Comparison of ENCODE assay signal across 30 mouse cellular contexts in genomic region chr8:12334605-12335004, GRCm38 (mm10). TPM values are rescaled to one million over a fixed set of nuclear protein-coding genes. Genes with fewer than 3 reads are reported as not detected.
A peak's percentile ranks its signal among the peaks of the same experiment; 100 is the strongest.
DNase-seq lines count a peak whose midpoint lies in the region; ATAC-seq and TF ChIP-seq lines count a peak whose summit lies in the region.
"Had no signal": no experiment of that assay in that cellular context is flagged by ENCODE, and none has a peak within 500 bp of the region (broad histone marks: within the 10 kb centered on the region; RNA-seq: fewer than 3 reads in every experiment).

No protein-coding gene starts in this region.

- no peak overlapping the region for H3K9ac ChIP-seq in kidney, embryonic 16.5 days (replicated peaks; ENCODE audit: low read length)
- H3K9ac ChIP-seq: embryonic facial prominence, embryonic 13.5 days; forebrain, embryonic 12.5 days; forebrain, embryonic 15.5 days; heart, embryonic 13.5 days; hindbrain, embryonic 14.5 days had no signal

- no peak overlapping the region for H3K4me3 ChIP-seq in kidney, embryonic 16.5 days (ENCODE audit: low read length)
- H3K4me3 ChIP-seq in testis, adult 2 months (ENCODE audit: control insufficient read depth, low read depth, low read length): peak overlapping the region; percentile 61
- H3K4me3 ChIP-seq: embryonic facial prominence, embryonic 13.5 days; erythroblast, embryonic 14.5 days; forebrain, embryonic 12.5 days; forebrain, embryonic 15.5 days; heart, adult 2 months; heart, embryonic 10.5 days; heart, embryonic 13.5 days had no signal

- peak; percentile 35; the same call in 1 of the 2 replicates for ATAC-seq in kidney, embryonic 16.5 days (ENCODE audit: low FRiP score, low TSS enrichment)
- no peak for ATAC-seq in cerebellum, adult (ENCODE audit: insufficient number of reproducible peaks, low FRiP score, low TSS enrichment)
- ATAC-seq: activated CD4-positive, CD25-positive, alpha-beta regulatory T cell, adult 4 months; CD4-positive, CD25-positive, alpha-beta regulatory T cell, adult 4 months; forebrain, embryonic 15.5 days; hindbrain, postnatal 0 days; inflammation-experienced regulatory T-cells, adult 6 months had no signal

- no peak for TF ChIP-seq POLR2A in testis, adult 2 months (IDR thresholded peaks at IDR 0.05; ENCODE audit: control insufficient read depth, low read depth, low read length)

- 8% methylated on average over 7 of the region's 7 CpGs for WGBS in kidney, embryonic 16.5 days

- TF ChIP-seq CTCF in testis, adult 2 months (IDR thresholded peaks at IDR 0.05; ENCODE audit: control insufficient read depth, insufficient read depth, insufficient replicate concordance, low read depth, low read length): no peak

- peaks cover 8% of the 10 kb centered on the region; the same call in 1 of the 2 replicates for H3K4me1 ChIP-seq in kidney, embryonic 16.5 days (ENCODE audit: insufficient read depth, low read length)
- no peaks in the 10 kb centered on the region for H3K4me1 ChIP-seq in testis, adult 2 months (ENCODE audit: control insufficient read depth, insufficient read depth, low read length)
- H3K4me1 ChIP-seq: embryonic facial prominence, embryonic 13.5 days; heart, embryonic 10.5 days had no signal

- no peaks in the 10 kb centered on the region for H3K9me3 ChIP-seq in kidney, embryonic 16.5 days (ENCODE audit: low read length)
- H3K9me3 ChIP-seq: embryonic facial prominence, embryonic 13.5 days; forebrain, embryonic 12.5 days; forebrain, embryonic 15.5 days; heart, embryonic 10.5 days; heart, embryonic 13.5 days had no signal

- DNase-seq in kidney, adult 11 months: no peak
- no peak for DNase-seq in testis, postnatal 10 days (ENCODE audit: low spot score)
- DNase-seq in embryo, embryonic 11 days: peak; percentile 38
- no peak for DNase-seq in natural killer cell, adult 2 months (ENCODE audit: low spot score in 2 of 2)
- DNase-seq: adrenal gland, adult 8-10 months; adrenal gland, postnatal 25 days; cerebellum, adult 18-20 months; cerebellum, adult 9-10 months; gastrocnemius, postnatal 10 days; gastrocnemius, postnatal 36 days; heart, adult 2 months; heart, postnatal 14 days; heart, postnatal 4 days had no signal

- H3K27me3 ChIP-seq in kidney, embryonic 16.5 days (ENCODE audit: insufficient read depth, low read length): peaks cover 32% of the 10 kb centered on the region
- no peaks in the 10 kb centered on the region for H3K27me3 ChIP-seq in testis, adult 2 months (ENCODE audit: control insufficient read depth, insufficient read depth, low read length)

- no peaks in the 10 kb centered on the region for H3K36me3 ChIP-seq in kidney, embryonic 16.5 days (ENCODE audit: insufficient read depth, low read length)
- no peaks in the 10 kb centered on the region for H3K36me3 ChIP-seq in testis, adult 2 months (ENCODE audit: control insufficient read depth, insufficient read depth, low read length)
- H3K36me3 ChIP-seq: embryonic facial prominence, embryonic 13.5 days; forebrain, embryonic 12.5 days; forebrain, embryonic 15.5 days; heart, embryonic 10.5 days; heart, embryonic 13.5 days had no signal

- no peak overlapping the region for H3K27ac ChIP-seq in kidney, embryonic 16.5 days (ENCODE audit: low read length)
- no peak overlapping the region for H3K27ac ChIP-seq in testis, adult 2 months (ENCODE audit: control insufficient read depth, insufficient read depth, low read depth, low read length)
- H3K27ac ChIP-seq: embryonic facial prominence, embryonic 13.5 days; forebrain, embryonic 12.5 days; forebrain, embryonic 15.5 days; heart, adult 2 months; heart, embryonic 10.5 days; heart, embryonic 13.5 days; hindbrain, embryonic 14.5 days; hindbrain, postnatal 0 days had no signal

- H3K4me2 ChIP-seq in kidney, embryonic 16.5 days (replicated peaks; ENCODE audit: low read depth, low read length): no peak overlapping the region
- H3K4me2 ChIP-seq: embryonic facial prominence, embryonic 13.5 days; forebrain, embryonic 12.5 days; forebrain, embryonic 15.5 days; heart, embryonic 13.5 days; hindbrain, embryonic 14.5 days had no signal

RNA-seq across cellular contexts. Expression of gene A230072I06Rik, which starts 56.0 kb away (rescaled TPM):
- not detected in 2 replicates for polyA plus RNA-seq in kidney, embryonic 16.5 days (2015; fragmentation: Nextera tagmentation; extraction: Ambion mirVana)
- not detected in 2 replicates for polyA plus RNA-seq in testis, adult 2 months (2012; rRNA removed)
- polyA plus RNA-seq: activated CD4-positive, CD25-positive, alpha-beta regulatory T cell, adult 4 months; C2C12; CD4-positive, CD25-positive, alpha-beta regulatory T cell, adult 4 months; embryonic facial prominence, embryonic 13.5 days; erythroblast, embryonic 14.5 days; heart, adult 2 months; heart, embryonic 10.5 days; heart, embryonic 13.5 days; heart, embryonic 16.5 days; hindbrain, embryonic 11.5 days; hindbrain, embryonic 14.5 days; hindbrain, postnatal 0 days; inflammation-experienced regulatory T-cells, adult 6 months had no signal
